Mouse (Mus musculus) bone marrow, adult 2 months (tissue): ENCODE data around the gene Cbl. TPM values are rescaled to one million over a fixed set of nuclear protein-coding genes. Genes with fewer than 3 reads are reported as not detected.

Experiments
- H3K27ac ChIP-seq: fragments of 200-500 bp; 2 replicates; pipeline ENCODE4 v1.5.1; 2012; ENCODE audit warnings: low read depth, mild to moderate bottlenecking, control low read depth, inconsistent platforms, low read length; ENCODE audit not compliant: control insufficient read depth, poor library complexity, insufficient read depth
- H3K4me1 ChIP-seq: fragments of 200-500 bp; 2 replicates; pipeline ENCODE4 v1.6.1; 2011; ENCODE audit warnings: low read length; ENCODE audit not compliant: control insufficient read depth, insufficient read depth
- H3K4me3 ChIP-seq: fragments of 200-500 bp; replicated peaks from 2 replicates; pipeline ENCODE3; 2011; ENCODE audit warnings: mild to moderate bottlenecking, low read depth, low read length, control low read depth; ENCODE audit not compliant: control insufficient read depth
- CTCF ChIP-seq: fragments of 200-500 bp; IDR thresholded peaks from 2 replicates; pipeline ENCODE4 v1.5.1; 2011; ENCODE audit warnings: low read length, control low read depth; ENCODE audit not compliant: control insufficient read depth, insufficient read depth
- POLR2A ChIP-seq: fragments of 200-500 bp; IDR thresholded peaks from 2 replicates; pipeline ENCODE4 v1.6.1; 2011; ENCODE audit warnings: low read depth, mild to moderate bottlenecking, control low read depth, low read length, borderline replicate concordance; ENCODE audit not compliant: control insufficient read depth
- WGBS: fragments of 180-500 bp; shearing (Covaris S2); methylation state at CpG from one replicate; pipeline ENCODE4 v1.1.7; 2018; 5-methylcytosine and 5-hydroxymethylcytosine counted together
- polyA plus RNA-seq: library from polyadenylated mRNA; stranded (reverse); fragments of >200 nt; gene quantifications from 2 replicates; pipeline ENCODE4 v1.2.4, GENCODE M21; 2011; ENCODE audit warnings: low replicate concordance; ENCODE audit not compliant: missing spikeins, insufficient read depth, insufficient read length

Gene Cbl
- polyA plus RNA-seq, 1 experiment: 50.5 TPM

DNA sequence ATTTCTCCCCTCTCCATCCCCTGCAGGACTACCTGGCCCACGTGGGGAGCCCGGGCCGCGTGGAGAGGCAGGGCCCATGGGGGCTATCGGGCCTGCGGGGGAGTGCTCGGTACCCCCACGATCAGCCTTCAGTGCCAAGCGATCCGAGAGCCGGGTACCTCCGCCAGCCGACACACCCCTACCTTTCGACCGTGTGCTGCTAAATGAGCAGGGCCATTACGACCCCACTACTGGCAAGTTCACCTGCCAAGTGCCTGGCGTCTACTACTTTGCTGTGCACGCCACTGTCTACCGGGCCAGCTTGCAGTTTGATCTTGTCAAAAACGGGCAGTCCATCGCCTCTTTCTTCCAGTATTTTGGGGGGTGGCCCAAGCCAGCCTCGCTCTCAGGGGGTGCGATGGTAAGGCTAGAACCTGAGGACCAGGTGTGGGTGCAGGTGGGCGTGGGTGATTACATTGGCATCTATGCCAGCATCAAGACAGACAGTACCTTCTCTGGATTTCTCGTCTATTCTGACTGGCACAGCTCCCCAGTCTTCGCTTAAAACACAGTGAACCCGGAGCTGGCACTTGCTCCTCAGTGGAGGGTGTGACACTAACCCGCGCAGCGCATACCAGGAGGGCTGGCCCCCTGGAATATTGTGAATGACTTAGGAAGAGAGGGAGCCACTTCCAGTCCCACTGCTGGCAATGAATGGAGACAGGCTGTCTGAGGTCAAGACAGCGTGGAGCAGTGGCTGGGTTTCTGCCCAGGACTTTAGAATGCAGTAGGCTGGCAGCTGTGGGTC lies 125.4 kb downstream of the Cbl start:
- no peak for TF ChIP-seq CTCF
- no peak for TF ChIP-seq POLR2A
- H3K27ac ChIP-seq: no peak overlapping the region
- H3K4me3 ChIP-seq: no peak overlapping the region
- H3K4me1 ChIP-seq: peaks cover 1% of the 10 kb centered on the region; the same call in 1 of the 2 replicates
- WGBS: 92% methylated on average over 31 of the region's 31 CpGs

- Histone ChIP-seq H3K4me1 (peaks cover 1% of the 10 kb centered on the region; the same call in 1 of the 2 replicates), H3K4me3 (no peak overlapping the region), H3K27ac (no peak overlapping the region)
- WGBS: 88% methylated on average over 25 of the region's 25 CpGs
- TF ChIP-seq POLR2A: no peak
- TF ChIP-seq CTCF: peak; percentile 21; the same call in 1 of the 2 replicates
Measured at GRCm38 (mm10) chr9:44107557-44108179, 126.2 kb downstream of the Cbl start.

GRCm38 (mm10) chr9:44107110-44107509 lies 126.7 kb downstream of the Cbl start, which contains the start of gene C1qtnf5:
Gene C1qtnf5 (plus strand): TSS chr9:44107245.
- TF ChIP-seq POLR2A (no peak), CTCF (no peak)
- 88% methylated on average over 8 of the region's 8 CpGs for WGBS
- H3K4me3 ChIP-seq: no peak within 1 kb of the TSS
- no peak within 1 kb of the TSS for H3K27ac ChIP-seq
- H3K4me1 ChIP-seq: peaks cover 1% of the 10 kb centered on the region; the same call in 1 of the 2 replicates

DNA sequence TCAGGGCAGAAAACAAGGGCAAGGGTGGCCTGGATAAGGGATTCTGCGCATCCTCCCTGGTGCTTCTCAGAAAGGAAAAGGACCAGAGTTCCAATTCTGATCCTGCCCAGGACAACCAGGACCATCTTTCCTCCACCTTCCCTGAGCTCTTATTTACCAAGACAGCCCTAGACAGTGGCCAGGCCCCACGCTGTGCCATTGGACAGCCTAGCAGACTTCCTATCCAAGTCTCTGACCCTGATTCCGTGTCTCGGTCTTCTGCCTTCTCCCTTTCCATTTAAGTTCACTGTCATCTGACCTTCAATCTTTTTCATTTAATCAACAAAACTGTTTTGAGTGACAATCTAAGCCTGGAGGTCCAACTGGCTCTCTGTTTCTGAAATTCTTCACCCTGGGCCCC lies 127.3 kb downstream of the Cbl start:
- H3K4me1 ChIP-seq: peaks cover 1% of the 10 kb centered on the region; the same call in 1 of the 2 replicates
- H3K27ac ChIP-seq: no peak overlapping the region
- no peak for TF ChIP-seq CTCF
- no peak for TF ChIP-seq POLR2A
- H3K4me3 ChIP-seq: no peak overlapping the region
- WGBS: 88% methylated on average over 4 of the region's 4 CpGs

- 94% methylated on average over 7 of the region's 7 CpGs for WGBS
- H3K4me3 ChIP-seq: no peak overlapping the region
- H3K4me1 ChIP-seq: peaks cover 1% of the 10 kb centered on the region; the same call in 1 of the 2 replicates
- no peak overlapping the region for H3K27ac ChIP-seq
- TF ChIP-seq POLR2A (no peak), CTCF (no peak)
Measured at GRCm38 (mm10) chr9:44106182-44106581, 127.7 kb downstream of the Cbl start.

DNA sequence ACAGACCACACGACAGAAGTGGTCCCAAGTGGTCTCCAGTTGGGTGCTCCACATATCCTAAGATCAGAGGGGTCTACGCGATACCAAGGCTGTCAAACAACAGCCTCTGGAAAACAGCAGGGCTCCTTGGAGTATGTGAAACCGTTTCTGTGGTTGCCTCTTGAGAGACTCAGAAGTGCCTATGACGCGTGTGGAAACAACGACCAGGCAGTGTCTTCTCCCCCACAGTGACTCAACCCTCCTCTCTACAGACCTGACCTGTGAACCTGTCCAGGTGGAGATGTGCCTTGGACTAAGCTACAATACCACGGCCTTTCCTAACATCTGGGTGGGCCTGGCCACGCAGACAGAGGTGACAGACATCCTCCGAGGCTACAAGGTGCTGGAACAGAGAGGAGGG lies 128.1 kb downstream of the Cbl start:
- WGBS: 64% methylated on average over 10 of the region's 10 CpGs
- Histone ChIP-seq H3K4me3 (no peak overlapping the region), H3K4me1 (peaks cover 1% of the 10 kb centered on the region; the same call in 1 of the 2 replicates), H3K27ac (no peak overlapping the region)
- TF ChIP-seq POLR2A (no peak), CTCF (no peak)

- Histone ChIP-seq H3K27ac (peak overlapping the region; percentile 57), H3K4me1 (peaks cover 1% of the 10 kb centered on the region; the same call in 1 of the 2 replicates), H3K4me3 (no peak overlapping the region)
- no peak for TF ChIP-seq POLR2A
- 71% methylated on average over 7 of the region's 7 CpGs for WGBS
Measured at GRCm38 (mm10) chr9:44104881-44105280, 129.0 kb downstream of the Cbl start.

GRCm38 (mm10) chr9:44101490-44101889 lies 132.4 kb downstream of the Cbl start, which contains the start of gene Mfrp:
Gene Mfrp (plus strand): TSS chr9:44101729.
- H3K4me3 ChIP-seq: no peak within 1 kb of the TSS
- WGBS: 95% methylated on average over 9 of the region's 9 CpGs
- H3K27ac ChIP-seq: no peak within 1 kb of the TSS
- no peak for TF ChIP-seq POLR2A
- no peak for TF ChIP-seq CTCF
- H3K4me1 ChIP-seq: peaks cover 1% of the 10 kb centered on the region; the same call in 1 of the 2 replicates
